Mouse (Mus musculus): ENCODE measurements around the gene Atf6b.

DNA sequence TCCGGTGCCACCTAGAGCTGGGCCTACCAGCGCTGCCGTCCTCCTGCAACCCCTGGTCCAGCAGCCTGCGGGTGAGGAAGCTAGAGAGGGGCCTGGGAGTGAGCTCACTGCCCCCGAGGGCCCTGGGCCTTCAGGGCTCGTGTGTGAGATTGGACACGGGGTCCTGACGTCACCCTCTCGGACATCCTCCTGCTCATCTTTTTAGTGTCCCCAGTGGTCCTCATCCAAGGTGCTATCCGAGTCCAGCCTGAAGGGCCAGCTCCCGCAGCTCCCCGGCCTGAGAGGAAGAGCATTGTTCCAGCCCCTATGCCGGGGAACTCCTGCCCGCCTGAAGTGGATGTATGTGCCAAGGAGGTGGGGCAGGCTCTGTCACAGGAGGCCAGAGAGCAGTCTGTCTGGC lies 3.8 kb downstream of the Atf6b start:
- TF ChIP-seq CTCF (IDR thresholded peaks at IDR 0.05; ENCODE audit: low read depth, low read length) (no peak), EP300 (IDR thresholded peaks at IDR 0.05; ENCODE audit: insufficient read depth, low read depth, low read length) (no peak)
